Mouse (Mus musculus) effector memory CD4-positive, alpha-beta T cell, adult 7 months (primary cell): ENCODE measurements around the gene Slc38a9. TPM values are rescaled to one million over a fixed set of nuclear protein-coding genes. Genes with fewer than 3 reads are reported as not detected.

Source experiments
- polyA plus RNA-seq: library from polyadenylated mRNA; unstranded; fragments of 100-300 nt; shearing (Covaris generic); gene quantifications from one replicate; pipeline ENCODE4 v1.2.1, GENCODE M21; 2017

Slc38a9 gene
- 24.5 TPM for polyA plus RNA-seq

GRCm38 (mm10) chr13:112660574-112661381 lies at the start of gene Slc38a9:
Gene Slc38a9, plus strand, starts transcription at chr13:112660751.

DNA sequence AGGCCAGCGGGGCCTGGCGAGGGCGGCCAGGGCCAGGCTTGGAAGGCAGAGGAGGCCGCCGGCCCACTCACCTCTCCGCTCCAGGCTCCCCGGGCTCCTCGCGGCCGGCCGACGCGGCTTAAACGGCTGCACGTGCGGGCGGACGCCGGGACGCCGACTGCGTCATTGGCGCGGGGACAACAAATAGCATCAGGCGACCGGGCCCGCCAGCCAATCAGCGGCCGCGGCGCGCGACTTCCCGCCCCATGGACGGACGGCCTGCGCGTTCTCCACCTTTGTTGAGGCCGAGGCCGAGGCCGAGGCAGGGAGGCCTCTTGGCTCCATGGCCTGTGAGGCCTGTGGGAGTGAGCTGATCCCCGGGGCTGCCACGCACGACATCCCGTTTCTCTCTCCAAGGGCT lies 8.3 kb upstream of the Slc38a9 start, which contains the start of gene Ddx4:
TSS of gene Ddx4 (minus strand) at position 271 of the 400 bp plus-strand sequence.

Other genes with a start within 250 kb of the Slc38a9 start
- 76.0 TPM for gene Il6st, start 196.7 kb upstream of the Slc38a9 start, polyA plus RNA-seq
- gene Il31ra, start 66.4 kb upstream of the Slc38a9 start, polyA plus RNA-seq = not detected
- not detected for gene Ddx4, start 8.3 kb upstream of the Slc38a9 start, polyA plus RNA-seq
- not detected for gene Plpp1, start 140.0 kb downstream of the Slc38a9 start, polyA plus RNA-seq